Mouse (Mus musculus) intestine, embryonic 14.5 days (tissue): Measurements from ENCODE around the gene Npcd. TPM values are rescaled to one million over a fixed set of nuclear protein-coding genes. Genes with fewer than 3 reads are reported as not detected.
"Not testable (repeated sequence)": the region's sequence is repeated elsewhere in the genome, so short reads cannot be mapped to it uniquely, and the experiment has no call there.

Experiments
- ATAC-seq: fragments of 200-750 bp; cut with Nextera tagmentation; replicated peaks from 2 replicates; pipeline ENCODE4 v1.8.0; 2017; ENCODE audit warnings: low read depth, moderate number of reproducible peaks, moderate TSS enrichment, moderate library complexity; ENCODE audit not compliant: low FRiP score, low TSS enrichment
- DNase-seq: peaks from one replicate; pipeline ENCODE4 v3.0.0-alpha.2; 2018; ENCODE audit warnings: low spot score
- H3K27ac ChIP-seq: fragments of 300-500 bp; sonication (generic); 2 replicates; pipeline ENCODE4 v1.5.1; 2014; ENCODE audit warnings: low read depth, mild to moderate bottlenecking, control low read depth
- H3K27me3 ChIP-seq: fragments of 300-500 bp; sonication (generic); replicated peaks from 2 replicates; pipeline ENCODE4 v1.6.1; 2014; ENCODE audit warnings: low read length, control low read depth; ENCODE audit not compliant: control insufficient read depth, insufficient read depth
- H3K36me3 ChIP-seq: fragments of 300-500 bp; sonication (generic); 2 replicates; pipeline ENCODE4 v1.6.1; 2014; ENCODE audit warnings: low read length, control low read depth; ENCODE audit not compliant: control insufficient read depth, insufficient read depth
- H3K4me1 ChIP-seq: fragments of 300-500 bp; sonication (generic); replicated peaks from 2 replicates; pipeline ENCODE4 v1.6.1; 2014; ENCODE audit warnings: low read length, control low read depth, mixed read lengths; ENCODE audit not compliant: control insufficient read depth, insufficient read depth
- H3K4me2 ChIP-seq: fragments of 300-500 bp; sonication (generic); 2 replicates; pipeline ENCODE4 v1.6.1; 2014; ENCODE audit warnings: low read length
- H3K4me3 ChIP-seq: fragments of 300-500 bp; sonication (generic); 2 replicates; pipeline ENCODE4 v1.5.1; 2014; ENCODE audit warnings: low read depth, low read length, control low read depth, mixed read lengths
- H3K9ac ChIP-seq: fragments of 300-500 bp; sonication (generic); 2 replicates; pipeline ENCODE4 v1.6.1; 2014; ENCODE audit warnings: mild to moderate bottlenecking, low read length
- H3K9me3 ChIP-seq: fragments of 300-500 bp; sonication (generic); 2 replicates; pipeline ENCODE4 v1.6.1; 2016; ENCODE audit warnings: low read length, control low read depth; ENCODE audit not compliant: control insufficient read depth
- WGBS: fragments of 180-500 bp; shearing (Covaris S2); extraction: QIAGEN DNeasy Blood & Tissue Kit; methylation state at CpG from one replicate; pipeline ENCODE4 v1.1.7; 2014; 5-methylcytosine and 5-hydroxymethylcytosine counted together
- polyA plus RNA-seq: library from polyadenylated mRNA; unstranded; fragments of >200 nt; fragmentation: Nextera tagmentation; extraction: Ambion mirVana; gene quantifications from 2 replicates; pipeline ENCODE4 v1.2.1, GENCODE M21; 2014

Gene Npcd
- polyA plus RNA-seq, 1 experiment from 2014 or later: not detected

DNA sequence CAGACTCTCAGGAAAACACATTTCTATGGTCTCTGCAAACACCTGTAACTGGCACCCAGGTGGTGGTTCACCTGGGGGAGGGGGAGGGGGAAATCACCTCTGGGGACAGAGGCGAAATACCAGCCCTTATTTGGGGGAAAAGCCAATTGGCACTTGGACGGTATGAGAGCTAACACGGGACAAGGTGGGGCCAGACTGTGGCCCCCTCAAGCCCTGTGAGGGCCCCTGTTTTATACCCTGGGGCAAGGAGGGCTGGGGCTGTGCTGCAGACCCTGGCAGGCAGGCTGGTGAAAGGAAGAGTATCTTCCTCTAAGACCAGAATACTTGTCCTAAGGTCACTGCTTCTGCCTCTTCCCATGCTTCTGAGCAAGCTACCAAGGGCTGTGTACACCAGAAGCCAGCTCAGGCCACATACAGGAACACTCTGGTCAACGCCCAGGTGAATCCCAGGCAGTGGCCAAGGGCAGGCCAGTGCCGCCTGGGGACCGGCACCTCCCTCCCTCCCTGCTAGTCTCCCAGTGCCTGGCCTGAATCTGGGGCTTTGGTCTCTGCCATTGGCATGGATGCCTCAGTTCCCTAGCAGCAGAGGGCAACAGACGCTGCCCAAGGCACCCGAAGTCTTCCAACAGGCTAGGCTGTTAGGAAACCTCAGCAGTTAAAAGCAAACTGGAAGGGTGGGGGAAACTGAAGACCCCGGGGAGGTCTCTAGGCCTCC, 7.7 kb downstream of the Npcd start:
- Histone ChIP-seq H3K4me2 (no peak overlapping the region), H3K4me1 (peaks cover 4% of the 10 kb centered on the region; the same call in 1 of the 2 replicates), H3K27ac (no peak overlapping the region), H3K27me3 (no peaks in the 10 kb centered on the region), H3K4me3 (no peak overlapping the region), H3K9me3 (no peaks in the 10 kb centered on the region), H3K36me3 (peaks cover 48% of the 10 kb centered on the region), H3K9ac (no peak overlapping the region)
- ATAC-seq: no peak
- 85% methylated on average over 9 of the region's 9 CpGs for WGBS
- no peak for DNase-seq

DNA sequence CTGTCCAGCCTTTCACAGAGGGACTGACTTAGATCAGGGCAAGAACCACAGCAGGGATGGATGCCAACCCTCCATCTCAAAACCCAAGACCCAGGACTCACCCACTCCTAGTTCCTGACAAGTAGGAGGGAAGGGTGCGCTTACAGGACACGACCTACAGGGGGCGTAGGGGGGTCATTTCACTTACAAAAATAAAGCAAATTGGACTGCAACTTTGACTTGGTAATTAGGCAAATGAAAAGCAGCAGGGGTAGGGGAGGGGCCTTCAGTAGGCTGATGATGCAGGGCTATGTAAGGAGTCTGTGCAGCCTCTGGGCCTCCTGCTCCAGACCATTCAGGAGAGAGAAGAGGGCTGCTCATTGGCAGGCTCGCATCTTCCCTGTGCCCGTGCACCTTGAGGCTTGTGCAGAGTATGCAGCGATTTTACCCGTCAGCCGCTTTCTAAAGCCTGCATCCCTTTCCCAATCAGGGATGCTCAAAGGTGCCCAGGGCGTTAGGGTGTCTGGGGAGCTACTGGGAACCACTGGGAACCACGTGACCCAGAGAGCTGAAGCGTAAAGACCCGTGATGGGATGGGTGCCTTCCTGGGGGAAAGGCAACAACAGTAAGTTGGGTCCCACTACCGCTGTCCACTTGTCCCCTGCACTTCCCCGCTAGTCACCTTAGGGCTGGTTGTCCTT, 8.8 kb downstream of the Npcd start:
- Histone ChIP-seq H3K9ac (no peak overlapping the region), H3K9me3 (no peaks in the 10 kb centered on the region), H3K36me3 (peaks cover 45% of the 10 kb centered on the region), H3K4me1 (peaks cover 4% of the 10 kb centered on the region; the same call in 1 of the 2 replicates), H3K27me3 (no peaks in the 10 kb centered on the region), H3K4me3 (no peak overlapping the region), H3K4me2 (no peak overlapping the region), H3K27ac (no peak overlapping the region)
- ATAC-seq (no peak), DNase-seq (no peak)
- WGBS: 64% methylated on average over 14 of the region's 14 CpGs

GRCm38 (mm10) chr15:79823588-79824280, 10.3 kb downstream of the Npcd start:
- Histone ChIP-seq H3K4me2 (no peak overlapping the region), H3K27ac (no peak overlapping the region), H3K4me1 (peaks cover 4% of the 10 kb centered on the region; the same call in 1 of the 2 replicates), H3K27me3 (no peaks in the 10 kb centered on the region), H3K9ac (no peak overlapping the region), H3K36me3 (peaks cover 37% of the 10 kb centered on the region), H3K4me3 (no peak overlapping the region), H3K9me3 (no peaks in the 10 kb centered on the region; the same call in 1 of the 2 replicates)
- DNase-seq (no peak), ATAC-seq (no peak)
- WGBS: 67% methylated on average over 19 of the region's 19 CpGs

DNA sequence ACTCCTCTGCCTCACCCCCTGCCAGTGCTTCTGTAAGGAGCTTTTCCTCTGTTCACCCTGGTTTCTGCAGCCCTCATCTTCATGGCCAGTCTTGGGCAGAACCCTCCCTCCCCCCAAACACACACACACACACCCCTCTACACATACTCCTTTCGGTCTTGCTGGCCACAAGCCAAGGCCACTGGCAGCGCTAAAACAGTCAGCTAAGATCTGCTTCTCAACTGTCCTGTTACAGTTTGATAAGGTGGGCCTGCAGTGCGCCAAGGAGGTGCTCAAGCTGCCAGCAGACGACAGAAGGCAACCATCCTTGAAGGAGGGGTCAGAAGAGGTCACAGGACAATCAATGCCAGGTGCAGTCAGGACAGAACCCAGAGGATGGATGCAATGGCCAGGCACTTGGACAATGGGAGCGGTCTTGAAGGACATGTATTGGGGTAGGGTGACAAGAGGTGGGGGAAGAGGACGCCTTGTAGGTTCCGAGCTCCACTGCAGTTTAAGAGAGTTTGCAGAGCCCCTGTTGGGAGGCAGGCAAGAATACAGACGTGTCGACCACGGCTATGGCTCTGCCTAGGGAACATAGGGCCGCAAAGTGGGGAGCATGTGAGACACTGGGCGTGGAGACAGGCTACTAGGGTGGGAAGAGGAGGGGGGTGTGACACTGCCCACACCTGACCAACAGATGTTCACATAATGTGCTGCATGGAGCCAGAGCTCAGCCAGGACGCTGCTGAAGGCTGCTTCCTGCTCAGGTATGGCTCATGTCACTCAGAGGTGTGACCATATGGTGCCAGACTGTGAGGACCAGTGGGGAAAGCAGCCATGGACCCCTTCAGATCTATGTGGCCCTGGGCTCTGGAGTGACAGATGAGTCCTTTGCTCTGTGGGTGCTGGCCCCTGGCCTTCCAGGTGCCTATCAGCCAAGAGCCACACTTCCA, 11.5 kb downstream of the Npcd start:
- ATAC-seq (no peak), DNase-seq (no peak)
- WGBS: 69% methylated on average over 13 of the region's 13 CpGs
- H3K9me3 ChIP-seq: peaks cover 4% of the 10 kb centered on the region; the same call in 1 of the 2 replicates
- no peak overlapping the region for H3K4me2 ChIP-seq
- H3K36me3 ChIP-seq: peaks cover 26% of the 10 kb centered on the region
- H3K27me3 ChIP-seq: no peaks in the 10 kb centered on the region
- H3K4me3 ChIP-seq: no peak overlapping the region
- H3K9ac ChIP-seq: no peak overlapping the region
- H3K27ac ChIP-seq: no peak overlapping the region
- peaks cover 4% of the 10 kb centered on the region; the same call in 1 of the 2 replicates for H3K4me1 ChIP-seq

DNA sequence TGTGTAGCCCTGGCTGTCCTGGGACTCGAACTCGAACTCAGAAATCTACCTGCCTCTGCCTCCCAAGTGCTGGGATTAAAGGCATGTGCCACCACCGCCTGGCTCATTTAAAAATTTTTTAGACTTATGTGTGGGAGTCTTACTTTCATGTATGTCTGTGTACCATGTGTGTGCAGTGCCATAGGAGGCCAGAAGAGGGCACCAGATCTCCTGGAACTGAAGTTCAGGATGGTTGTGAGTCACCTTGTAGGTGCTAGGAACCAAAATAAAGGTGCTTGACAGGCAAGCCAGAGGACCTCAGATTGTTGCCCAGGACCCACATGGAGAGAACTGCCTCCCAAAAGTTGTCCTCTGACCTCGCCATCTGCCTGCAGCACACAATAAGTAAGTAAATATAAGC, 15.7 kb downstream of the Npcd start:
- Histone ChIP-seq H3K27me3 (no peaks in the 10 kb centered on the region), H3K4me2 (no peak overlapping the region), H3K9me3 (peaks cover 4% of the 10 kb centered on the region; the same call in 1 of the 2 replicates), H3K4me3 (no peak overlapping the region), H3K27ac (no peak overlapping the region), H3K4me1 (no peaks in the 10 kb centered on the region), H3K9ac (no peak overlapping the region), H3K36me3 (peaks cover 5% of the 10 kb centered on the region)
- no peak for ATAC-seq
- 79% methylated on average over 4 of the region's 4 CpGs for WGBS
- no peak for DNase-seq

DNA sequence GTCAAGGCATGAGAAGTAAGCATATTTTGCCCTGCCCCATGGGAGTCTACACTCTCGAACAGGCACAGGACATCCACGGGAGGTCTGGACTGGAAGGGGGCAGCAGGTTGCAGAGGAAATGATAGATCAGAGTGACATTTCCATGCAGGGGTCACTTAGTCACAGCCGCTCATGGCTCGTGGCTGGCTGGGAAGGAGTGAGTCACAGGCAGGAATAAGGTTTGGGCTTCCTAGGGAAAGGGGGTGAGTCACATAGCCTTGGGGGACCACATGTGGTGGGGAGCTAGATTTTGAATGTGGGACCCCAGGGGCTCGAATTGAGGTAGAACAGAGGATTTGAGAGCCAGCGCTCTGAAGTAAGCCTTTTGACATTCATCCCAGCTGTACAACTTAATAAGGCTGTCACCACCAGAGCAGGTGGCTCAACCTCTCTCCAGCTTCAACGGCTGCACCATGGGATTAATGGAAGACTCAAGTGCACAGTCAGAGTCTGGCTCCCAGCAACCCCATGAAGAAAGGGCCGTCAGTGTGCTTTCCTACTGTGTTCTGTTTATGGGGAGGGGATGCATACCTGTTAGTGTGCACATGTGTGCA, 20.3 kb downstream of the Npcd start:
- H3K9me3 ChIP-seq: peaks cover 4% of the 10 kb centered on the region; the same call in 1 of the 2 replicates
- DNase-seq (no peak), ATAC-seq (no peak)
- no peak overlapping the region for H3K4me2 ChIP-seq
- H3K4me1 ChIP-seq: no peaks in the 10 kb centered on the region
- 43% methylated on average over 8 of the region's 8 CpGs for WGBS
- H3K4me3 ChIP-seq: no peak overlapping the region
- 0 out of 2 replicates have a peak, but pooled peaks cover 5% of the 10 kb centered on the region for H3K27me3 ChIP-seq
- H3K27ac ChIP-seq: no peak overlapping the region
- no peaks in the 10 kb centered on the region for H3K36me3 ChIP-seq
- no peak overlapping the region for H3K9ac ChIP-seq

- not testable (repeated sequence) for DNase-seq, H3K9ac ChIP-seq, H3K4me1 ChIP-seq, H3K36me3 ChIP-seq, H3K4me3 ChIP-seq, H3K4me2 ChIP-seq, H3K27ac ChIP-seq, H3K27me3 ChIP-seq, H3K9me3 ChIP-seq, ATAC-seq
- WGBS: 59% methylated on average over 2 of the region's 2 CpGs
These were observed 21.2 kb downstream of the Npcd start for GRCm38 (mm10) chr15:79812840-79813239.
